Mouse (Mus musculus): ENCODE results near the gene Slc25a16. TPM values are rescaled to one million over a fixed set of nuclear protein-coding genes. Genes with fewer than 3 reads are reported as not detected.

Slc25a16 gene
- total and polyA plus RNA-seq, 3 experiments = 8.3 to 12.1 TPM; not detected in 1

DNA sequence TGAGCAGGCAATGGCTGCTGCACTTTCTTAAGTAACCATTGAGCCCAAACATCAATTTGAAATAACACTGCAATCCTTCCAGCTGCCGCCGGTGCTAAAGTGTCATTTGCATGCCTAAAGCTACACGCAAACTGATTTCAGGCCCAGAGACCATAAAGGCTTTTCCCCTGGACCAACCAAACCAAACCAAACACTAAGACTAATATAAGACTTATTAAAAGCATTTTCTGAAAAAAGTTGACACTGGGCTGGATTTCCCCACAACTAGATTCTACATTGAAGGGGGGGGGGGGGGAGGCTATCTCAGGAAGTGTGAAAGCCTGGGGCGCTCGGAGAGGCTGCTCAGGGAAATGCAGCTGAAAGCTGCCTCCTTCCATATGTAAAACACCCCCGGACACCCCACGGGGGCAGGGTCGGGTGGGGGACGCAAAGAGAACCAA is 36.5 kb upstream of the Slc25a16 start:
- no peak overlapping the region for H3K9ac ChIP-seq (ENCODE audit: control insufficient read depth, low read depth, low read length, poor library complexity, severe bottlenecking)
- no peaks in the 10 kb centered on the region for H3K36me3 ChIP-seq (ENCODE audit: control insufficient read depth in 1 of 2, insufficient read depth in 2 of 2, low read length in 2 of 2)
- peaks cover 1% of the 10 kb centered on the region; the same call in 1 of the 2 replicates for H3K79me2 ChIP-seq (ENCODE audit: control insufficient read depth, insufficient read depth, low read length, poor library complexity)
- H3K27ac ChIP-seq (ENCODE audit: control insufficient read depth, low read depth, low read length) = no peak overlapping the region
- no peak for TF ChIP-seq KAT2A (conservative IDR thresholded peaks at IDR 0.05; ENCODE audit: low read depth, low read length)
- no peak for TF ChIP-seq CTCF (IDR thresholded peaks at IDR 0.05 in 2 of 3, conservative IDR thresholded peaks at IDR 0.05 in 1 of 3; ENCODE audit: control insufficient read depth in 1 of 3, insufficient read depth in 1 of 3, low read depth in 2 of 3, low read length in 3 of 3, poor library complexity in 1 of 3, severe bottlenecking in 1 of 3)
- TF ChIP-seq ZC3H11A (IDR thresholded peaks at IDR 0.05; ENCODE audit: low read depth, low read length) = no peak
- no peak for TF ChIP-seq ELF1 (IDR thresholded peaks at IDR 0.05; ENCODE audit: low read depth, low read length)
- no peak for TF ChIP-seq TAL1 (IDR thresholded peaks at IDR 0.05; ENCODE audit: low read length)
- no peak for TF ChIP-seq BHLHE40 (IDR thresholded peaks at IDR 0.05; ENCODE audit: borderline replicate concordance, low read depth, low read length)
- no peak for TF ChIP-seq SIN3A (IDR thresholded peaks at IDR 0.05; ENCODE audit: low read length)
- H3K4me3 ChIP-seq (ENCODE audit: control insufficient read depth in 1 of 2, insufficient read depth in 1 of 2, low read depth in 2 of 2, low read length in 2 of 2) = no peak overlapping the region
- peaks cover 0 to 2% of the 10 kb centered on the region in 2 experiments; a peak in 1 of 4 replicates for H3K27me3 ChIP-seq (ENCODE audit: control insufficient read depth in 1 of 2, insufficient read depth in 2 of 2, low read length in 2 of 2)
- no peaks in the 10 kb centered on the region for H3K4me1 ChIP-seq (ENCODE audit: control insufficient read depth in 1 of 2, insufficient read depth in 2 of 2, low read length in 2 of 2)
- H3K9me3 ChIP-seq (replicated peaks; ENCODE audit: insufficient read depth, low read length) = no peaks in the 10 kb centered on the region
- DNase-seq (ENCODE audit: low read depth, low spot score) = no peak

DNA sequence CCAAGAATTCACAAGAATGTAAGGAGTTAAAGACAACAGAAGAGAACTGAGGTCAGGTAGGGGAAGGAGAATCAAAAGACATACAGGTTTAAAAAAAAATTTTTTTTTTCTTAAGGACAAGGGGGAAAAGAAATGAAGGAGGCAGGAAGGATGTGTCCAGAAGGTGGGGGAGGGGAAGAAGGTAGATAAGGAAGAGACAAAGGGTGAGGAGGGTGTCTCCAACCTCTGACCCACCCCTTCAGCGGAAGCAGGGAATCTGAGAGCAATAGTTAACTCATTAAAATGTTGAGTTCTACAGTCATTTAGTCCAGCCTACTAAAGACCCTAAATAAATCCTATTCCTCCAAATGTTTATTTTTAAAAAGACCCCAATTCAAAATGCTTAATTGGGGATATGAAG is 35.9 kb upstream of the Slc25a16 start:
- DNase-seq (ENCODE audit: low read depth, low spot score) = no peak
- no peaks in the 10 kb centered on the region for H3K36me3 ChIP-seq (ENCODE audit: control insufficient read depth in 1 of 2, insufficient read depth in 2 of 2, low read length in 2 of 2)
- no peak overlapping the region for H3K9ac ChIP-seq (ENCODE audit: control insufficient read depth, low read depth, low read length, poor library complexity, severe bottlenecking)
- peaks cover 1% of the 10 kb centered on the region; the same call in 1 of the 2 replicates for H3K79me2 ChIP-seq (ENCODE audit: control insufficient read depth, insufficient read depth, low read length, poor library complexity)
- H3K4me1 ChIP-seq (ENCODE audit: control insufficient read depth in 1 of 2, insufficient read depth in 2 of 2, low read length in 2 of 2) = no peaks in the 10 kb centered on the region
- H3K27ac ChIP-seq (ENCODE audit: control insufficient read depth, low read depth, low read length) = no peak overlapping the region
- H3K27me3 ChIP-seq (ENCODE audit: control insufficient read depth in 1 of 2, insufficient read depth in 2 of 2, low read length in 2 of 2) = peaks cover 2 to 4% of the 10 kb centered on the region in 2 experiments; a peak in 3 of 4 replicates
- TF ChIP-seq USF2 (IDR thresholded peaks at IDR 0.05; ENCODE audit: borderline replicate concordance in 1 of 2, insufficient read depth in 1 of 2, low read depth in 1 of 2, low read length in 2 of 2) (no peak), POLR2AphosphoS2 (IDR thresholded peaks at IDR 0.05; ENCODE audit: low read length) (no peak), SIN3A (IDR thresholded peaks at IDR 0.05; ENCODE audit: low read length) (no peak), CTCF (IDR thresholded peaks at IDR 0.05 in 2 of 3, conservative IDR thresholded peaks at IDR 0.05 in 1 of 3; ENCODE audit: control insufficient read depth in 1 of 3, insufficient read depth in 1 of 3, low read depth in 2 of 3, low read length in 3 of 3, poor library complexity in 1 of 3, severe bottlenecking in 1 of 3) (no peak)
- H3K9me3 ChIP-seq (replicated peaks; ENCODE audit: insufficient read depth, low read length) = no peaks in the 10 kb centered on the region
- H3K4me3 ChIP-seq (ENCODE audit: control insufficient read depth in 1 of 2, insufficient read depth in 1 of 2, low read depth in 2 of 2, low read length in 2 of 2) = no peak overlapping the region

- Histone ChIP-seq H3K9me3 (replicated peaks; ENCODE audit: insufficient read depth, low read length) (no peaks in the 10 kb centered on the region), H3K27ac (ENCODE audit: control insufficient read depth, low read depth, low read length) (no peak overlapping the region), H3K4me3 (ENCODE audit: control insufficient read depth in 1 of 2, insufficient read depth in 1 of 2, low read depth in 2 of 2, low read length in 2 of 2) (no peak overlapping the region), H3K27me3 (ENCODE audit: control insufficient read depth in 1 of 2, insufficient read depth in 2 of 2, low read length in 2 of 2) (peaks cover 2 to 5% of the 10 kb centered on the region in 2 experiments; a peak in 3 of 4 replicates), H3K4me1 (ENCODE audit: control insufficient read depth in 1 of 2, insufficient read depth in 2 of 2, low read length in 2 of 2) (no peaks in the 10 kb centered on the region), H3K9ac (ENCODE audit: control insufficient read depth, low read depth, low read length, poor library complexity, severe bottlenecking) (no peak overlapping the region), H3K36me3 (ENCODE audit: control insufficient read depth in 1 of 2, insufficient read depth in 2 of 2, low read length in 2 of 2) (no peaks in the 10 kb centered on the region), H3K79me2 (ENCODE audit: control insufficient read depth, insufficient read depth, low read length, poor library complexity) (peaks cover 1% of the 10 kb centered on the region; the same call in 1 of the 2 replicates)
- no peak for DNase-seq (ENCODE audit: low read depth, low spot score)
- TF ChIP-seq ZNF384 (IDR thresholded peaks at IDR 0.05; ENCODE audit: low read depth, low read length) (no peak), CTCF (IDR thresholded peaks at IDR 0.05 in 2 of 3, conservative IDR thresholded peaks at IDR 0.05 in 1 of 3; ENCODE audit: control insufficient read depth in 1 of 3, insufficient read depth in 1 of 3, low read depth in 2 of 3, low read length in 3 of 3, poor library complexity in 1 of 3, severe bottlenecking in 1 of 3) (no peak), NELFE (IDR thresholded peaks at IDR 0.05; ENCODE audit: low read depth, low read length) (no peak), MXI1 (IDR thresholded peaks at IDR 0.05; ENCODE audit: low read depth, low read length) (no peak), MEF2A (IDR thresholded peaks at IDR 0.05; ENCODE audit: extremely low read depth, insufficient replicate concordance, low read depth, low read length, poor library complexity, severe bottlenecking) (no peak), CHD2 (IDR thresholded peaks at IDR 0.05; ENCODE audit: low read length) (no peak), E2F4 (IDR thresholded peaks at IDR 0.05; ENCODE audit: borderline replicate concordance, low read depth, low read length) (no peak), NRF1 (IDR thresholded peaks at IDR 0.05; ENCODE audit: insufficient read depth, low read depth, low read length, poor library complexity, severe bottlenecking) (no peak), JUND (IDR thresholded peaks at IDR 0.05; ENCODE audit: low read depth, low read length) (no peak), GABPA (IDR thresholded peaks at IDR 0.05; ENCODE audit: low read depth, low read length) (no peak), MAZ (IDR thresholded peaks at IDR 0.05; ENCODE audit: low read depth, low read length) (no peak)
Observed at GRCm38 (mm10) chr10:62885460-62885859, 35.0 kb upstream of the Slc25a16 start.
